Mouse (Mus musculus) liver, postnatal 0 days (tissue): ENCODE measurements around the gene Pitx3. TPM values are rescaled to one million over a fixed set of nuclear protein-coding genes. Genes with fewer than 3 reads are reported as not detected.
A peak's percentile ranks its signal among the peaks of the same experiment; 100 is the strongest.

Experiments
- ATAC-seq: fragments of 200-750 bp; cut with Nextera tagmentation; 2 replicates; pipeline ENCODE4 v1.8.0; 2017; ENCODE audit warnings: mild to moderate bottlenecking, moderate library complexity
- DNase-seq: peaks from one replicate; pipeline ENCODE4 v3.0.0-alpha.2; 2016
- H3K27ac ChIP-seq: fragments of 300-500 bp; sonication (generic); 2 replicates; pipeline ENCODE4 v1.5.1; 2014; ENCODE audit warnings: antibody characterized with exemption, moderate library complexity, mild to moderate bottlenecking, low read depth
- H3K27me3 ChIP-seq: fragments of 300-500 bp; sonication (generic); 2 replicates; pipeline ENCODE4 v1.6.1; 2014; ENCODE audit warnings: low read length, control low read depth, mixed read lengths; ENCODE audit not compliant: insufficient read depth
- H3K36me3 ChIP-seq: fragments of 300-500 bp; sonication (generic); replicated peaks from 2 replicates; pipeline ENCODE4 v1.6.1; 2014; ENCODE audit warnings: mild to moderate bottlenecking, control low read depth, low read length, moderate library complexity, mixed read lengths; ENCODE audit not compliant: insufficient read depth
- H3K4me1 ChIP-seq: fragments of 300-500 bp; sonication (generic); 2 replicates; pipeline ENCODE4 v1.6.1; 2014; ENCODE audit warnings: antibody characterized with exemption, mild to moderate bottlenecking, control low read depth; ENCODE audit not compliant: insufficient read depth
- H3K4me2 ChIP-seq: fragments of 300-500 bp; sonication (generic); 2 replicates; pipeline ENCODE4 v1.6.1; 2014; ENCODE audit warnings: low read depth, mild to moderate bottlenecking, low read length, moderate library complexity, mixed read lengths
- H3K4me3 ChIP-seq: fragments of 300-500 bp; sonication (generic); 2 replicates; pipeline ENCODE4 v1.5.1; 2014; ENCODE audit warnings: low read depth, low read length
- H3K9ac ChIP-seq: fragments of 300-500 bp; sonication (generic); replicated peaks from 2 replicates; pipeline ENCODE4 v1.6.1; 2014; ENCODE audit warnings: mild to moderate bottlenecking, moderate library complexity
- H3K9me3 ChIP-seq: fragments of 300-500 bp; sonication (generic); 2 replicates; pipeline ENCODE4 v1.6.1; 2016; ENCODE audit warnings: mild to moderate bottlenecking, control low read depth, low read length, mixed read lengths
- CTCF ChIP-seq: sonication (generic); IDR thresholded peaks from 2 replicates; pipeline ENCODE4 v1.5.1; 2016; ENCODE audit warnings: antibody characterized with exemption, low read depth
- EP300 ChIP-seq: IDR thresholded peaks from 2 replicates; pipeline ENCODE4 v1.6.1; 2016; ENCODE audit warnings: antibody characterized with exemption, low read depth, mild to moderate bottlenecking
- WGBS: fragments of 180-500 bp; shearing (Covaris S2); extraction: QIAGEN DNeasy Blood & Tissue Kit; methylation state at CpG from one replicate; pipeline ENCODE4 v1.1.7; 2014; ENCODE audit not compliant: insufficient replicate concordance; 5-methylcytosine and 5-hydroxymethylcytosine counted together
- polyA plus RNA-seq: library from polyadenylated mRNA; unstranded; fragments of >200 nt; fragmentation: Nextera tagmentation; extraction: Ambion mirVana; gene quantifications from 2 replicates; pipeline ENCODE4 v1.2.1, GENCODE M21; 2015

Gene Pitx3
- polyA plus RNA-seq, 1 experiment from 2014 or later = not detected

- no peak for ATAC-seq
- Histone ChIP-seq H3K4me2 (no peak overlapping the region), H3K4me3 (no peak overlapping the region), H3K9ac (no peak overlapping the region), H3K9me3 (no peaks in the 10 kb centered on the region), H3K4me1 (no peaks in the 10 kb centered on the region), H3K36me3 (no peaks in the 10 kb centered on the region), H3K27me3 (no peaks in the 10 kb centered on the region), H3K27ac (no peak overlapping the region)
- no peak for DNase-seq
- 76% methylated on average over 4 of the region's 4 CpGs for WGBS
- TF ChIP-seq CTCF (no peak), EP300 (no peak)
These were observed 56.5 kb downstream of the Pitx3 start for GRCm38 (mm10) chr19:46091641-46092040.

- H3K9ac ChIP-seq = no peak overlapping the region
- H3K36me3 ChIP-seq = peaks cover 23% of the 10 kb centered on the region
- H3K27ac ChIP-seq = no peak overlapping the region
- no peaks in the 10 kb centered on the region for H3K27me3 ChIP-seq
- WGBS = 73% methylated on average over 7 of the region's 7 CpGs
- no peaks in the 10 kb centered on the region for H3K9me3 ChIP-seq
- no peak overlapping the region for H3K4me3 ChIP-seq
- no peak overlapping the region for H3K4me2 ChIP-seq
- no peak for ATAC-seq
- no peak for TF ChIP-seq CTCF
- no peak for TF ChIP-seq EP300
- DNase-seq = no peak
- H3K4me1 ChIP-seq = no peaks in the 10 kb centered on the region
These were observed 60.3 kb downstream of the Pitx3 start for GRCm38 (mm10) chr19:46087871-46088270.

- Histone ChIP-seq H3K4me1 (no peaks in the 10 kb centered on the region), H3K27ac (no peak overlapping the region), H3K9me3 (no peaks in the 10 kb centered on the region), H3K4me3 (no peak overlapping the region), H3K27me3 (no peaks in the 10 kb centered on the region), H3K36me3 (peaks cover 38% of the 10 kb centered on the region), H3K4me2 (no peak overlapping the region), H3K9ac (no peak overlapping the region)
- no peak for ATAC-seq
- 37% methylated on average over 3 of the region's 3 CpGs for WGBS
- TF ChIP-seq EP300 (no peak), CTCF (peak; percentile 86)
- DNase-seq = peak; percentile 74
These were observed 61.8 kb downstream of the Pitx3 start for GRCm38 (mm10) chr19:46086337-46086736.

Other genes starting within 250 kb of the Pitx3 start
- gene Armh3, start 149.8 kb downstream of the Pitx3 start, polyA plus RNA-seq = 3.1 and 3.5 TPM in 2 replicates
- 2.0 and 2.2 TPM in 2 replicates for gene Hps6, start 144.8 kb downstream of the Pitx3 start, polyA plus RNA-seq
- 7.7 and 8.1 TPM in 2 replicates for gene Pprc1, start 103.4 kb downstream of the Pitx3 start, polyA plus RNA-seq
- 32.3 and 34.4 TPM in 2 replicates for gene Ldb1, start 103.1 kb downstream of the Pitx3 start, polyA plus RNA-seq
- 23.1 and 26.9 TPM in 2 replicates for gene Nolc1, start 72.5 kb downstream of the Pitx3 start, polyA plus RNA-seq
- gene Elovl3, start 16.4 kb downstream of the Pitx3 start, polyA plus RNA-seq = 0.24 and 0.26 TPM in 2 replicates
- gene Gbf1, start 4.2 kb upstream of the Pitx3 start, polyA plus RNA-seq = 9.8 and 12.0 TPM in 2 replicates
- 2.9 and 3.5 TPM in 2 replicates for gene Nfkb2, start 156.0 kb upstream of the Pitx3 start, polyA plus RNA-seq
- 1.9 and 2.0 TPM in 2 replicates for gene Psd, start 178.8 kb upstream of the Pitx3 start, polyA plus RNA-seq
- 8.6 and 8.8 TPM in 2 replicates for gene Fbxl15, start 179.9 kb upstream of the Pitx3 start, polyA plus RNA-seq
- gene Cuedc2, start 190.4 kb upstream of the Pitx3 start, polyA plus RNA-seq = 52.4 and 53.8 TPM in 2 replicates
- gene Mfsd13a, start 192.8 kb upstream of the Pitx3 start, polyA plus RNA-seq = 3.4 and 3.9 TPM in 2 replicates
- gene 2310034G01Rik, start 202.0 kb upstream of the Pitx3 start, polyA plus RNA-seq = 0.75 and 1.0 TPM in 2 replicates
- gene Actr1a, start 247.4 kb upstream of the Pitx3 start, polyA plus RNA-seq = 31.8 and 35.4 TPM in 2 replicates
- gene Sufu, start 248.6 kb upstream of the Pitx3 start, polyA plus RNA-seq = 3.7 and 3.8 TPM in 2 replicates